Mouse (Mus musculus) adrenal gland, postnatal 10 days (tissue): ENCODE data around the gene Gm10272. TPM values are rescaled to one million over a fixed set of nuclear protein-coding genes. Genes with fewer than 3 reads are reported as not detected.
"Not testable (repeated sequence)": the region's sequence is repeated elsewhere in the genome, so short reads cannot be mapped to it uniquely, and the experiment has no call there.

Experiments used
- DNase-seq: peaks from one replicate; pipeline ENCODE4 v3.0.0; 2021; ENCODE audit warnings: mixed read lengths
- long read RNA-seq, 2 experiments: library from polyadenylated mRNA; stranded (forward); transcript quantifications; one replicate each; pipeline ENCODE4 v2.0.0; 2021
- total RNA-seq, 2 experiments: library from RNA; stranded (reverse); gene quantifications; 2 replicates each; pipeline ENCODE4 v1.2.3; 2021

The Gm10272 gene
- not detected for total RNA-seq
- long read RNA-seq, experiment 1, result 0 reads
- long read RNA-seq, experiment 2, result 0 reads

DNA sequence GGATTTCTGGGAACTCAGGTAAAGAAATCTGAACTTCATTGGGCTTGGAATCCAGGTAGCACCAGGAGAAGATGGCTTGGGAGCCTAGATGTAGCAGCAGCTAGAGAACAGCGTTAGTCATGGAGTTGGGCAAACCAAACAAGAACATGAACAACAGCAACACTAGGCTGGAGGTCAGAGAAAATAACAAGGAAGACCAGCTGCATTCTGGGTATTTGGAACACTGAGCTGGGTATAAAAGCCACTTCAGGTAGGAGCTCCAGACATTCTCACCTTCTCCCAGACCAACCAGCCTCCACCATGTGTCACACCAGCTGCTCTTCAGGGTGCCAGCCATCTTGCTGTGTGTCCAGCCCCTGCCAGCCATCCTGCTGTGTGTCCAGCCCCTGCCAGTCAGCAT lies at the start of gene Gm10272:
TSS of gene Gm10272 (plus strand) at position 301 of the 400 bp plus-strand sequence.
- no peak for DNase-seq

DNA sequence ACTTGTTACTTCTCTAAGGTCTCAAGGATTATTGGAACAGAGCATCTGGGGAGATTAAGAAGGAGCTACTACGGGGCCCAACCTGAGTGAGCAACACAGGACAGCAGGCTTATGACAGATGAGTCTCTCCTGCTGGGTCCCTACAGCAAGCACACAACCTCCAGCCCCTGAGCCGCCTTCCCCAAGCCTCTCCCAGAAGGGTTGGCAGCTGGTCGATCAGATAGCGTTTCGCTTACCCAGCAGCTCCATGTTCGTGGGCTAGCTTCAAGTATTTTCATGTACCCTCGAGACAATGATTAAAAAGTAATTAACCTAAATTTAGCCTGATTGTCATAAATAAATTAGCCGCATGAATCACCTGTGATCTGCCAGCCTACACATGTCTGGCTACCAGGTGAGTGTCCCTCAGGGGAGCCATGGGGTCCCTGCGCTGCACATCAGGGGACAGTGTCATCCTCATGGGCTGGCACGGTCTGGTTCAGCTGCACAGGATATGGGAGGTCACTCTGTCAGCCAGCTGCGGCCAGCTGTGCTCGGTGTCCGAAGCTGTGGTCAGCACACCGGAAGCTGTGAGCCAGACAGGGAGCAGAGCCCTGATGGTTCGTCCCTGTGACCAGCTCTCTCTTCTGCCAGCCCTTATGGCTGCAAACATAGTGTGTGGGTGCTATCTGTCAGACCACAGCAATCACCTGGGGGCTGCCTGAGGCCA lies 48.0 kb upstream of the Gm10272 start:
- no peak for DNase-seq

DNA sequence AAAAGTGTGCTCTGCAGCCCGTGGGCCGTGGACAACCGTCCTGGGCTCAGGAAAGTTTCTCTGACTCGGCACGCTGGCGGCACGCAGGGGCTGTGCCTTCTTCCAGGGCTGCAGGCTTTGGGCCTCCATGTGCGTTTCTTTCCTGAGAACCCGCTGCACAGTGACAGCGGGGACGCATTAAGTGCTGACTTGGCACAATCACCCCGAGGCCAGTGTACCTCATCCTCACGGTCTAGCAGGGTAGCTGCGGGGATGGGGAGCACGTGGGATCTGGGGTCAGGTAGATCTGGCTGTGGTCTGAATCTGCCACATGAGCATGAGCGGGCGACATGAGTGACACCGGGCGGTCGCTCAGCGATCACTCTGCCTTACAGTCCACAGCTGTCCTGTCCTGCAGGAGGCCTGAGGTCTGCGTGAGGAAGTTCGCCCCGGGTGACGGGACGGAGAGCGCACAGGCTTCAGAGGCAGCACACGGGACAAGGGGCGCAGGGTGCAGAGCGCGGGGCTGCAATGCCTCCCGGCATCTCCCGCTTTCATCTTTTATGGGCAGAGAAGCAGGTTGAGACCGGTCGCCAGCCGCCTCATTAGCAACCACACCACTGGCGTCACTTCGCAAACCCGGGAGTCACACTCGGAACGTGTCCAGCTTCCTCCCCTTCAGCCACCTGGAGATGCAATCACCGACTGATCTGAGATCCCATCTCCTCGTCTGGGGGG lies 42.3 kb upstream of the Gm10272 start:
- DNase-seq, result no peak

GRCm38 (mm10) chr10:77666342-77666741 lies 40.1 kb upstream of the Gm10272 start:
- DNase-seq, result peak; percentile 31

GRCm38 (mm10) chr10:77667402-77667801 lies 39.0 kb upstream of the Gm10272 start:
- DNase-seq, result no peak

DNA sequence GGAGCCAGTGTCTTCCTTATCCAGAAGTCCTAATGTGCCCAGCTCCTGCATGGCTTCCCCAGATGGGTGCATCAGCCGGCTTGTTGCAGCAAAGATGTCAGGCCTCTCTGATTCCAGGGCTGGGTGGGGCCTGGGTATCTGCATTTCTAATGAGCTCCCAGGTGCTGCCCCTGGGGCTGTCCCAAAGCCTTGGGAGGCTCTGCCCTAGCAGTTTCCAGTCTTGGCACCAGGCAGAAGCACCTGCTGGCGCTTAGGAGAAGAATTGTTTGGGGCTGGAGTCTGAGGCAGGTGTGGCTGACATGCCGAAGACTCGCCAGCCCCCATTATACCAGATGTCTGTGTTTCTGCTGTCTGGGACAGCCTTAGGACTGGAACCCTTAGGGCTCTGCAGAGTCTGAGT lies 35.7 kb upstream of the Gm10272 start:
- DNase-seq, result no peak

GRCm38 (mm10) chr10:77671519-77671918 lies 34.9 kb upstream of the Gm10272 start:
- no peak for DNase-seq

GRCm38 (mm10) chr10:77673765-77674164 lies 32.7 kb upstream of the Gm10272 start:
- no peak for DNase-seq

DNA sequence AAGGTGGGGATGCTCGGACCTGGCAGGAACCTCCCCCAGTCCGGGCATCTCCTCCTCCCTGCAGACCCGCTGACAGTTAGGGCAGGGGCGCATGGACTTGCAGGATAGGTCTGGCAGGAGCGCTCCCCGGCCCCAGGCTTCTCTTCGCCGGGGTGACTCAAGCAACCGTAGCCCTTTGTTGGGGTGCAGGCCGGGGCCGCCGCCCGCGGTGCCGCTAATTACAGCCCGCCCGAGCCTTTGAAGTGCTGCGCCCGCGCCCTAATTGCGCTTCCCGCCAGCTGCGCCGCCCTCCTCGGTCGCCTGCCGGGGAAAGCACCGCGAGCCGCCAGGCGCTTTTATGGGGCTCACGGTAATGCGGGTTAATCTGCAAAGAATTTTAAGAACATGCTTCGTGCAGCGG lies 28.9 kb upstream of the Gm10272 start:
- DNase-seq, result no peak

DNA sequence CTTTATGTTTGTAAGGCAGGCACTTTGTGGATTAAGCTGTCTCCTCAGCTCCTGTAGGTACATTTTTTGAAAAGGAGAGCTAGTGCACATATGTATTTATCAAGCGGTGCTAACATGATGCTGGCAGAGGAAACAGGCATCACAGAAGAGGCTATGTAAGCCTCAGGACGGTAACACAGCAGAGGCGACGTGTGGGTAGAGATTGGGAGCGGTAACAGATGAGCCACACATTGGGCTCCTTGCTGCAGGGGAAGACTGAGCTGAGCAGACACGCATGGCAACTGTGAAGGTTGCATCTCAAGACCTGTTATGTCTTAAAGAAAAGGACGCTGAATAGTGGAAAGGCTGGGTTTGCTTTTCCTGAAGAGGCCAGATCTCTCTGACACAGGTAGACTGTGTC lies 23.4 kb upstream of the Gm10272 start:
- DNase-seq, result no peak

DNA sequence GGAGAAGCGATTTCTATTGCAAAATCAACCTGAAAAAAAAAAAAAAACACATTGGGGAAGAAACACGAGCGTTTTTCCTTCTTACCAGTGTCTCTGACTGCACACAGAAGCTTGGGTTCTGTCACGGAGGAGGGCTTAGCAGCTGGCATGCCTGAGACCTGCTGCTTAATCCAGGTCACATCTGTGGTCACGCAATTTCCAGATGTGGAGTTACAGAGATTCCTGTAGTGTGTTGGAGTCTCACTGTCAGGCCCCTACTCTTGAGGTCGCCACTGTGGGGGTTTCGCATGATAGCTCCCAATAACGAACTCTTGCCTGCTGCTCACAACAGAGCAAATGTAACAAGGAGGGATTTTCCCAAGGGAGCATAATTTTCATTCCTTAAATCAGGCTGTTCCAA lies 22.2 kb upstream of the Gm10272 start:
- DNase-seq, result no peak

DNA sequence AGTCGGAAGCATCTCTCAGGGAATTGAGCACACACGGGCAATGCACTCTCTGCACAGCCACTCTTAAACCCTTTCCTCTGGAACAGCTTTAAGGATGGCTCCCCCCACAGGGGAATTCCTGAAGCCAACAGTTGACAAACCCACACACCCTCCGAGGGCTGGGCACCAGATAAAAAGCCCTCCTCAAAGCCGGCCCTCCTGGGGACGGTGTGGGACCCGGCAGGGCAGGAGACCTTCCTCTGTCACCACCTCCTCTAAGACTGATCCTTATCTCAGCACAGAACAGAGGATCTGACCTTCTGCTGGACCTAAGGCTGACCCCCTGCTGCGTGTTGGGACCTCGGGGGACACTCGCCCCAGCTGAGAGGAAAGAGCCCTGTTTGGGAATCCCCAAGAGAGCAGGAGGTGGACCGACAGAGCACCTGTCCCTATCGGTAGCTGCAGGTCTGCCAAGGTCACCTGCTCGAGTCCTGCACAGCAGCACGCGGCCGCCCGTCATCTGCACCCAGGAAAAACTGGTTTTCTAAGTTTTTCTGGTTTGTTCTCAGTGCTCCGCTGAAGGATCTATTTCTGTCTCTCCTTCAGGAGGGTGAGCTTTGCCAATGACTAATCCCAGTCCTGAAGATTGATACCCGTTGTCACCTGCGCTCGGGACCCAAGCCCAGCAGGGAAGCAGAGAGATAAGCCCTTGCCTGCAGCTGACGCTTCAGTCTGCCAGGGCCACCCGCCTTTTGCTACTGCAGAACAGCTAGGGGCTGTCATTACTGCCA lies 20.3 kb upstream of the Gm10272 start, which contains the start of gene Tspear:
TSS of gene Tspear (plus strand) at position 675 of the 770 bp plus-strand sequence.
- no peak for DNase-seq

DNA sequence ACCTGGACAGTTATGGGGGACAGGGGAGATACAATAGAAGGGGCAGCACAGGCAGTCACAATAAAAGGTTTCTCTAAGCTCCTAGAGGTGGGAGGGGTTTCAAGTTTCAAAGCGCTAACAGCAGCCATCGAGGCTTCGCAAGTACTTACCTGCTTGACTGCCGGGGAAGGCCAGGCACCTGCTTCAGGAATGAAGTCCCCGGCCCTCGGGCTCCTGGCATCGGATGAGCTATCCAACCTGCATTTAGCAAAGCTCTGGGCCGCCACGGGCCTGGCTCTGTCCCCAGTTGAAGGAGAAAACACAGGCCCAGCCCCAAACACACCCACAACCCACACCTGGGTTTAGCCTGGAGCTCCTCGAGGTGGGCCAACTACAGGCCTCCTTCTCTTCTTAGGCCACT lies 19.4 kb upstream of the Gm10272 start:
- no peak for DNase-seq

GRCm38 (mm10) chr10:77690356-77690807 lies 16.0 kb upstream of the Gm10272 start, which contains the start of gene Gm19402:
Gene Gm19402, minus strand, starts transcription at chr10:77690757.
- not testable (repeated sequence) for DNase-seq

DNA sequence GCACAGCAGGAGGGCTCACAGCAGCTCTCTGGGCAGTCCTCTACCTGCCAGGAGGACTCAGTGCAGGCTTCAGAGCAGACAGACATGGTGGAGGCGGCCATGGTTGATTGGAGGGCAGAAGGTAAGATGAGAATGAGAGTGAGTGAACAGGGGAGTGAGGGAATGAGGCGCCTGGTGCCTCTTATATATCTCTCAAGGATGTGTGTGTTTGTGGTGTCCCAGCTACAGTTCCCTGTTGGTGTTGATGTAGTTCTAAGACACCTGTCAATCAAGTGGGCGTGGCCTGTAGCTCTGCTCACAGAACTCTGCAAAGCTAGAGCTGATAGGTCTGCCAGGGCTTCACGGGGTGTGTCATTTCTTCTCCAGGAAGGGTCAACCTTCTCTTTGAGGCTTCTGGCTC lies 9.3 kb upstream of the Gm10272 start, which contains the start of gene Gm9508:
TSS of gene Gm9508 (minus strand) at position 101 of the 400 bp plus-strand sequence.
- DNase-seq, result no peak

- DNase-seq, result no peak
These were observed 3.4 kb downstream of the Gm10272 start for GRCm38 (mm10) chr10:77709831-77710230.

DNA sequence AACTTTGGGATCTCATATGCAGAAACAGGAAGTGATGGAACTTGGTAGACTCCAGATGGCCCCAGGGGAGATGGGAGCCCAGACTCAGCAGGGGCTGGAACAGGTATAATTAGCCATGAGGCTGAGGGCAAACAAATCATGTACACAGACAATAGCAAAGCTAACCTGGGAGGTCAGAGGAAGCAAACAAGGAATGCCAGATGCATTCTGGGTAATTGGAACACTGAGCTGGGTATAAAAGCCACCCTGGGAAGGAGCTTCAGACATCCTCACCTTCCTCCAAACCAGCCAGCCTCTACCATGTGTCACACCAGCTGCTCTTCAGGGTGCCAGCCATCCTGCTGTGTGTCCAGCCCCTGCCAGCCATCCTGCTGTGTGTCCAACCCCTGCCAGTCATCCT lies 4.7 kb downstream of the Gm10272 start, which contains the start of gene Gm10024:
TSS of gene Gm10024 (plus strand) at position 301 of the 400 bp plus-strand sequence.
- DNase-seq, result not testable (repeated sequence)

- no peak for DNase-seq
These were observed 7.3 kb downstream of the Gm10272 start for GRCm38 (mm10) chr10:77713734-77714133.

DNA sequence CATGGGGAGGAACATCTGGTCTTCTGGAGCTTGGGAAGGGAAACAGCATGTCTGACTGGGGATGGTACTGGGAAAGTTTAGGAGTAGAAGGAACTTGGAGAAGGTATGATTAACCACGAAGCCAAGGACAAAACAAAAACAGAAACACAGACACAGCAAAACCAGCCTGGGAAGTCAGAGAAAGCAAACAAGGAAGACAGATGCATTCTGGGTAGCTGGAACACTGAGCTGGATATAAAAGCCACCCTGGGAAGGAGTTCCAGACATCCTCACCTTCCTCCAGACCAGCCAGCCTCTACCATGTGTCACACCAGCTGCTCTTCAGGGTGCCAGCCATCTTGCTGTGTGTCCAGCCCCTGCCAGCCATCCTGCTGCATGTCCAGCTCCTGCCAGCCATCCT lies 9.1 kb downstream of the Gm10272 start, which contains the start of gene Gm10142:
TSS of gene Gm10142 (plus strand) at position 301 of the 400 bp plus-strand sequence.
- no peak for DNase-seq

DNA sequence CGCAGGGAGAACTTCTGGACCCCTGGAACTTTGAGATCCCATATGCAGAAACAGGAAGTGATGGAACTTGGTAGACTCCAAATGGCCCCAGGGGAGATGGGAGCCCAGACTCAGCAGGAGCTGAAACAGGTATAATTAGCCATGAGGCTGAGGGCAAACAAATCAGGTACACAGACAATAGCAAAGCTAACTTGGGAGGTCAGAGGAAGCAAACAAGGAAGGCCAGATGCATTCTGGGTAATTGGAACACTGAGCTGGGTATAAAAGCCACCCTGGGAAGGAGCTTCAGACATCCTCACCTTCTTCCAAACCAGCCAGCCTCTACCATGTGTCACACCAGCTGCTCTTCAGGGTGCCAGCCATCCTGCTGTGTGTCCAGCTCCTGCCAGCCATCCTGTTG lies 13.9 kb downstream of the Gm10272 start, which contains the start of gene Krtap12-1:
TSS of gene Krtap12-1 (plus strand) at position 301 of the 400 bp plus-strand sequence.
- not testable (repeated sequence) for DNase-seq

GRCm38 (mm10) chr10:77724855-77725254 lies 18.4 kb downstream of the Gm10272 start:
- no peak for DNase-seq

GRCm38 (mm10) chr10:77726186-77726585 lies 19.8 kb downstream of the Gm10272 start, which contains the start of gene Gm10100:
Gene Gm10100, plus strand, starts transcription at chr10:77726486.
- DNase-seq, result no peak
